Mouse (Mus musculus): ENCODE data around the gene Ppm1m. TPM values are rescaled to one million over a fixed set of nuclear protein-coding genes. Genes with fewer than 3 reads are reported as not detected.

Ppm1m gene
- polyA plus RNA-seq (2015; fragmentation: Nextera tagmentation; extraction: Ambion mirVana), result 55.8 and 57.1 TPM in 2 replicates

DNA sequence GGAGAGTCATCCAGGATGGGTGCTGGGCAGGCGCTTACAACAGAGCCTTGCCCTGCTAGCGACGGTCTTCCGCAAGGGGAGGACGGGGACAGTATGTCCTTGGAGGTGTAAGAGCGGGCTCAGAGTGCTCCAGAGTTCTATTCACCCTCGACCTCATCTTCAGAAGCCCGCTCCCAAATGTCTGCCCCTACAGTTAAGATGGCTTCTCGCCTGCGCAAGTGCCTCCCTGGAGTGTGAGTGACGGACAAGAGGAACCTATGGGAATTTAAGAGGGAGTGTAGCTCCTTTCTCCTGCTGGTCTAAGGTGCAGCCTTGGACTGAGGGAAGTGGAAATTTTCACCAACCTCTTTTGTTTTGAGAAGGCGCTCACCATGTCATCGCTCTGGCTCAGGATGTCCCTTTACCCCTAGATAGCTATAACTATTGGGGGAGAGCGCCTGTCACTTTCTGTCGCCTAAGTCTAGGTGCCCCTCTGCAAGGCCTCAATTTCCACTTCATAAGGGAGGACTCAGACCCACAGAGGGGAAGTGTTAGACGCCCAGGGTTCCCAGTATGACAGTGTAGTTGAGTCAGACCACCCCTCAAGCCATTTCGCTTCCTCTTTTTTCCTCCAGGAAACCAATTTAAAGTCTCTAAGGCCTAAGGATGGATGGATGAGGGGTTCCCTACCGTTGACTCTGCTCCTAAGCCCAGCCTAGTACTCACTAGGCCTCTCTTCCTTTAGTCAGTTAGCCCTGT is at the start of gene Ppm1m:
Ppm1m (minus strand) TSS at position 212 of the 738 bp plus-strand sequence.
- WGBS, result 50% methylated on average over 18 of the region's 18 CpGs
- Histone ChIP-seq H3K4me2 (replicated peaks) (peak within 1 kb of the TSS; percentile 64), H3K4me1 (peaks cover 38% of the 10 kb centered on the region), H3K4me3 (replicated peaks) (peak within 1 kb of the TSS; percentile 65), H3K27me3 (no peaks in the 10 kb centered on the region), H3K9ac (peak within 1 kb of the TSS; percentile 62), H3K9me3 (replicated peaks) (no peaks in the 10 kb centered on the region), H3K27ac (replicated peaks) (no peak within 1 kb of the TSS), H3K36me3 (peaks cover 20% of the 10 kb centered on the region)
- ATAC-seq (ENCODE audit: insufficient number of reproducible peaks, low FRiP score, low TSS enrichment, low read depth), result no peak

DNA sequence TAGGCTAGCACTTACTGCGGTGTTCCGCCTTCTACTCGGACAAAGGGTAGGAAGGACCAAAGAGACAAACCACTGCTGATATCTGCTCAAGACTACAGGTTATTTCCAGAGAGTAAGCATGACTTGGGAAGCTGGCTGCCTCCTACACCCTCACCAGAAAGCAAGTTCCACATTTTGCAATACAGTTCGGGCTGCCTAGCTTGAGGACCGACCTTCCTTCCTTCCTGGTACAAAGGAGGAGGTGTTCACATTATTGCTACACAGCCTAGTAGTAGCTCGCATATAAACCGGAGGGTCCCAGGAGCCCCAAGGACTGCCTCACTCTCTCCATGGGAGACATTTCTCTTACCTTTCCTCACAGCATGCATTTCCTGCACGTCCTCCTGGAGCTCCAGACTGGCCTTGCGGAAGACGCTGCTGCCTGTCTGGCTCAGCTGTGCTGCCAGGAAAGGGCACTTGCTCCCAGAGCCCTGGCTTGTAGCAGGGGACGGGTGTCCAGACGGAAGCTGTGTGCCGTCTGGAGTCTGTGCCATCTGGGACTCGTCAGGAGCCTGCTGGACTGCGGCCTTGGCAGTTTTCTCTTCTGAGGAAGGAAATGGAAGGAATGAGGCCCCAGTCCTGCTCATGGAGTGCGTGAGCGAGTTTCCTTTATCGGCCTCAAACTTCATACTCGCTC is 43.4 kb upstream of the Ppm1m start:
- Histone ChIP-seq H3K9ac (no peak overlapping the region), H3K36me3 (peaks cover 56% of the 10 kb centered on the region), H3K9me3 (replicated peaks) (no peaks in the 10 kb centered on the region), H3K4me1 (peaks cover 22% of the 10 kb centered on the region), H3K27me3 (no peaks in the 10 kb centered on the region), H3K4me3 (replicated peaks) (no peak overlapping the region), H3K4me2 (replicated peaks) (no peak overlapping the region), H3K27ac (replicated peaks) (no peak overlapping the region)
- ATAC-seq (ENCODE audit: insufficient number of reproducible peaks, low FRiP score, low TSS enrichment, low read depth), result no peak
- 69% methylated on average over 19 of the region's 19 CpGs for WGBS

DNA sequence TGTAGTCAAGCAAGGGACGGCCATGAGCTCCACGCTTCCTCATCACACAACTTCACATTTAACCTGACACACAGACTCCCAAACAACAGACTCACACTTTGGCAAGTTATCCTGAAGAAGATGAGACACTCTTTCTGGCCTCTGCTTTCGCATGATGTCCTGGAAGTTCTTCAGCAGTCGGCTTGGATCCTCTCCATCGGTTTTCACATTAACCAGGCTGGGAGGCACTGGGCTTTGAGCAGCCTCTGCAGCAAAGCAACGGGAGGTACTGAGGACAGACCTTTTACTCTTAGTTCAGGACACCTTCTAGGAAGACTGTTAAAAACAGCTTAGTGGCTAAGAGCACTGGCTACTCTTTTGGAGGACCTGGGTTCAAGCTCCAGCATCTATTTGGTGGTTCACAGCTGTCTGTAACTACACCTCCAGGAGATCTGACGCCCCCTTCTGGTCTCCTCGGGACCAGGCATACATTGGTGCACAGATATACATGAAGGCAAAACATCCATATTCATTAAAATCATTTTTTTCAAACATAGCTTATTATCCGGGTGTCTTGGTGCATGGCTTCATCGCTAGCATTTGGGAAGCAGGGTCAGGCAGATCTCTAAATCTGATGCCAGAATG is 42.1 kb upstream of the Ppm1m start:
- Histone ChIP-seq H3K36me3 (peaks cover 69% of the 10 kb centered on the region), H3K4me1 (peaks cover 15% of the 10 kb centered on the region), H3K27me3 (no peaks in the 10 kb centered on the region), H3K4me2 (replicated peaks) (no peak overlapping the region), H3K27ac (replicated peaks) (no peak overlapping the region), H3K9me3 (replicated peaks) (no peaks in the 10 kb centered on the region), H3K9ac (no peak overlapping the region), H3K4me3 (replicated peaks) (no peak overlapping the region)
- no peak for ATAC-seq (ENCODE audit: insufficient number of reproducible peaks, low FRiP score, low TSS enrichment, low read depth)
- WGBS, result 88% methylated on average over 10 of the region's 10 CpGs

DNA sequence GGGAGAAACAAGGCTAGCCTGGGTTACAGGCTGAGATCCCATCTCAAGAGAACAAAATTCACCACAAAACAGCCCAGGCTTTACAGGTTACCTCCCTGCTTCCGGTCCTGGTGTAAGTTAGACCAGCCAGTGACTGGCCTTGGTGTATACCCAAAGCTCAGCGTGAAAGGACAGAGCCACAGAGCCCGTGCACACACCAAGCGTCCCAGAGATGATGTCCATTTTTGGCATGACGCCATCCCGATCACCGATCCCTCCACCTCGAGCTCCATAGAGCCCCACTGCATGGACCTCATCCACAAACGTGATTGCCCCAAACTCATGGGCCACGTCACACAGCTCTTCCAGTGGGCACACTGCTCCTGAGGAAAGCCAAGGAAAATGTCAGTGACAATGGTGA is 38.3 kb upstream of the Ppm1m start:
- Histone ChIP-seq H3K4me1 (no peaks in the 10 kb centered on the region), H3K36me3 (peaks cover 99% of the 10 kb centered on the region), H3K27me3 (no peaks in the 10 kb centered on the region), H3K9me3 (replicated peaks) (no peaks in the 10 kb centered on the region), H3K9ac (no peak overlapping the region), H3K27ac (replicated peaks) (no peak overlapping the region), H3K4me2 (replicated peaks) (no peak overlapping the region), H3K4me3 (replicated peaks) (no peak overlapping the region)
- WGBS, result 93% methylated on average over 10 of the region's 10 CpGs
- ATAC-seq (ENCODE audit: insufficient number of reproducible peaks, low FRiP score, low TSS enrichment, low read depth), result no peak

GRCm38 (mm10) chr9:106237401-106237800 is 37.9 kb upstream of the Ppm1m start:
- no peaks in the 10 kb centered on the region for H3K9me3 ChIP-seq (replicated peaks)
- H3K4me2 ChIP-seq (replicated peaks), result no peak overlapping the region
- peaks cover 99% of the 10 kb centered on the region for H3K36me3 ChIP-seq
- H3K9ac ChIP-seq, result no peak overlapping the region
- no peak overlapping the region for H3K4me3 ChIP-seq (replicated peaks)
- H3K4me1 ChIP-seq, result no peaks in the 10 kb centered on the region
- ATAC-seq (ENCODE audit: insufficient number of reproducible peaks, low FRiP score, low TSS enrichment, low read depth), result no peak
- no peak overlapping the region for H3K27ac ChIP-seq (replicated peaks)
- WGBS, result 81% methylated on average over 8 of the region's 8 CpGs
- H3K27me3 ChIP-seq, result no peaks in the 10 kb centered on the region

GRCm38 (mm10) chr9:106236818-106237211 is 37.3 kb upstream of the Ppm1m start:
- WGBS, result 61% methylated on average over 3 of the region's 3 CpGs
- Histone ChIP-seq H3K4me3 (replicated peaks) (no peak overlapping the region), H3K27ac (replicated peaks) (no peak overlapping the region), H3K9ac (no peak overlapping the region), H3K27me3 (no peaks in the 10 kb centered on the region), H3K36me3 (peaks cover 95% of the 10 kb centered on the region), H3K4me1 (no peaks in the 10 kb centered on the region), H3K9me3 (replicated peaks) (no peaks in the 10 kb centered on the region), H3K4me2 (replicated peaks) (no peak overlapping the region)
- ATAC-seq (ENCODE audit: insufficient number of reproducible peaks, low FRiP score, low TSS enrichment, low read depth), result no peak

GRCm38 (mm10) chr9:106236156-106236817 is 36.7 kb upstream of the Ppm1m start:
- H3K9me3 ChIP-seq (replicated peaks), result no peaks in the 10 kb centered on the region
- peaks cover 89% of the 10 kb centered on the region for H3K36me3 ChIP-seq
- H3K4me3 ChIP-seq (replicated peaks), result no peak overlapping the region
- no peak for ATAC-seq (ENCODE audit: insufficient number of reproducible peaks, low FRiP score, low TSS enrichment, low read depth)
- H3K27ac ChIP-seq (replicated peaks), result no peak overlapping the region
- 87% methylated on average over 23 of the region's 23 CpGs for WGBS
- no peaks in the 10 kb centered on the region for H3K4me1 ChIP-seq
- H3K4me2 ChIP-seq (replicated peaks), result no peak overlapping the region
- H3K9ac ChIP-seq, result no peak overlapping the region
- H3K27me3 ChIP-seq, result no peaks in the 10 kb centered on the region

- no peaks in the 10 kb centered on the region for H3K27me3 ChIP-seq
- H3K9ac ChIP-seq, result no peak overlapping the region
- no peaks in the 10 kb centered on the region for H3K9me3 ChIP-seq (replicated peaks)
- H3K27ac ChIP-seq (replicated peaks), result no peak overlapping the region
- ATAC-seq (ENCODE audit: insufficient number of reproducible peaks, low FRiP score, low TSS enrichment, low read depth), result no peak
- H3K4me3 ChIP-seq (replicated peaks), result no peak overlapping the region
- no peaks in the 10 kb centered on the region for H3K4me1 ChIP-seq
- 90% methylated on average over 23 of the region's 23 CpGs for WGBS
- peaks cover 81% of the 10 kb centered on the region for H3K36me3 ChIP-seq
- H3K4me2 ChIP-seq (replicated peaks), result no peak overlapping the region
These were observed 35.8 kb upstream of the Ppm1m start for GRCm38 (mm10) chr9:106235194-106235830.

DNA sequence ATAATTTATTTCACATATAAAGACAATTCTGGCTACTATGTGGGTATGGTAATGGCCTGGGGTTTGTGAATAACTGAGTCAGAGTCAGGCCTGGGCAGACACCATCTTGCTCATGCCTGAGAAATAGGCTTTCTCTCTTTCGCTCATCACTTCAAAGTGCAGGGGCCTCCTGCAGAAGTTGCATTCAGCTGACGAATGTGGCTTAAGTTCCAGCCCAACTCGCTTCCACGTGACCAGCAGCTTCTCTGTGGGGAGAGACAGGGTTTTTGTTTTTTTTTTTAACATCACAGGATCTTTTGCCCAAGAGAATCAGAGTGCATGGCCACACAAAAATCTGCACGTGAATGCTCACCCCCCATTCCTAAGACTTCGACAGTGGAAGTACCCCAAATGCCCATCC is 34.4 kb upstream of the Ppm1m start:
- Histone ChIP-seq H3K4me1 (no peaks in the 10 kb centered on the region), H3K4me3 (replicated peaks) (no peak overlapping the region), H3K4me2 (replicated peaks) (no peak overlapping the region), H3K27ac (replicated peaks) (no peak overlapping the region), H3K36me3 (peaks cover 67% of the 10 kb centered on the region), H3K9me3 (replicated peaks) (no peaks in the 10 kb centered on the region), H3K9ac (no peak overlapping the region), H3K27me3 (no peaks in the 10 kb centered on the region)
- WGBS, result 80% methylated on average over 6 of the region's 6 CpGs
- no peak for ATAC-seq (ENCODE audit: insufficient number of reproducible peaks, low FRiP score, low TSS enrichment, low read depth)

- Histone ChIP-seq H3K4me3 (replicated peaks) (no peak overlapping the region), H3K9ac (no peak overlapping the region), H3K9me3 (replicated peaks) (no peaks in the 10 kb centered on the region), H3K4me2 (replicated peaks) (no peak overlapping the region), H3K36me3 (peaks cover 57% of the 10 kb centered on the region), H3K27ac (replicated peaks) (no peak overlapping the region), H3K27me3 (no peaks in the 10 kb centered on the region), H3K4me1 (0 out of 2 replicates have a peak, but pooled peaks cover 1% of the 10 kb centered on the region)
- WGBS, result 92% methylated on average over 3 of the region's 3 CpGs
- no peak for ATAC-seq (ENCODE audit: insufficient number of reproducible peaks, low FRiP score, low TSS enrichment, low read depth)
These were observed 33.4 kb upstream of the Ppm1m start for GRCm38 (mm10) chr9:106232956-106233355.

- H3K4me2 ChIP-seq (replicated peaks), result no peak overlapping the region
- H3K27me3 ChIP-seq, result no peaks in the 10 kb centered on the region
- no peaks in the 10 kb centered on the region for H3K9me3 ChIP-seq (replicated peaks)
- 82% methylated on average over 4 of the region's 4 CpGs for WGBS
- H3K36me3 ChIP-seq, result peaks cover 46% of the 10 kb centered on the region
- no peak overlapping the region for H3K4me3 ChIP-seq (replicated peaks)
- no peak for ATAC-seq (ENCODE audit: insufficient number of reproducible peaks, low FRiP score, low TSS enrichment, low read depth)
- H3K27ac ChIP-seq (replicated peaks), result no peak overlapping the region
- no peak overlapping the region for H3K9ac ChIP-seq
- H3K4me1 ChIP-seq, result 0 out of 2 replicates have a peak, but pooled peaks cover 4% of the 10 kb centered on the region
These were observed 32.3 kb upstream of the Ppm1m start for GRCm38 (mm10) chr9:106231816-106232215.

All from embryonic facial prominence, embryonic 15.5 days (tissue).